In genomic region chr1:106735586-106735985, GRCm38 (mm10) we compare ENCODE assay signal across 8 mouse cellular contexts. TPM values are rescaled to one million over a fixed set of nuclear protein-coding genes. Genes with fewer than 3 reads are reported as not detected.
DNase-seq lines count a peak whose midpoint lies in the region; ATAC-seq lines count a peak whose summit lies in the region.
"Had no signal": no experiment of that assay in that cellular context is flagged by ENCODE, and none has a peak within 500 bp of the region (broad histone marks: within the 10 kb centered on the region; RNA-seq: fewer than 3 reads in every experiment).

No protein-coding gene starts in this region.

- no peaks in the 10 kb centered on the region for H3K4me1 ChIP-seq in limb, embryonic 11.5 days (ENCODE audit: control insufficient read depth, insufficient read depth, low read length)
- H3K4me1 ChIP-seq: liver, embryonic 15.5 days had no signal

- no peak overlapping the region for H3K4me2 ChIP-seq in limb, embryonic 11.5 days (ENCODE audit: low read depth, severe bottlenecking)
- H3K4me2 ChIP-seq: liver, embryonic 15.5 days had no signal

- no peak overlapping the region for H3K27ac ChIP-seq in limb, embryonic 11.5 days (replicated peaks; ENCODE audit: low read depth, low read length)
- H3K27ac ChIP-seq: liver, embryonic 15.5 days had no signal

- H3K9me3 ChIP-seq in limb, embryonic 11.5 days (ENCODE audit: control insufficient read depth, low read length) = no peaks in the 10 kb centered on the region
- H3K9me3 ChIP-seq: liver, embryonic 15.5 days had no signal

- no peak overlapping the region for H3K9ac ChIP-seq in limb, embryonic 11.5 days (ENCODE audit: low read length)
- H3K9ac ChIP-seq: liver, embryonic 15.5 days had no signal

- 71% methylated on average over 2 of the region's 2 CpGs for WGBS in limb, embryonic 11.5 days

- ATAC-seq in limb, embryonic 11.5 days (ENCODE audit: insufficient number of reproducible peaks, low FRiP score, low TSS enrichment, low read depth) = no peak

- no peaks in the 10 kb centered on the region for H3K36me3 ChIP-seq in limb, embryonic 11.5 days (ENCODE audit: control insufficient read depth, insufficient read depth, low read length)

- H3K27me3 ChIP-seq in limb, embryonic 11.5 days (ENCODE audit: control insufficient read depth, insufficient read depth, low read length) = no peaks in the 10 kb centered on the region
- H3K27me3 ChIP-seq: liver, embryonic 15.5 days had no signal

- H3K4me3 ChIP-seq in limb, embryonic 11.5 days (ENCODE audit: low read depth, low read length) = no peak overlapping the region
- H3K4me3 ChIP-seq: liver, embryonic 15.5 days had no signal

- DNase-seq in layer of hippocampus, adult 11-12 months (ENCODE audit: low spot score) = peak; percentile 32
- no peak for DNase-seq in layer of hippocampus, postnatal 14 days (ENCODE audit: low spot score in 2 of 2)
- DNase-seq in CD8-positive naive resting alpha-beta T cell, adult 2 months (ENCODE audit: low read depth in 2 of 2, low spot score in 2 of 2) = peak; percentile 29 to 58
- DNase-seq in Muller cell, postnatal 12 days (ENCODE audit: inconsistent ontology term) = peak; percentile 35
- DNase-seq in embryo, embryonic 10 days (ENCODE audit: low spot score) = peak; percentile 64
- peak; percentile 65 for DNase-seq in limb, embryonic 11.5 days (ENCODE audit: low spot score)
- DNase-seq in right cerebral cortex, postnatal 25 days = peak; percentile 28

RNA-seq across cellular contexts. Expression of gene Bcl2, which starts 21.5 kb away (rescaled TPM):
- total RNA-seq in layer of hippocampus, postnatal 14 days (2021) = 10 to 100 TPM in 1 of 2 experiments, 1 to 10 TPM in 1; 9.9 to 11.0 TPM
- 10.1 and 10.2 TPM in 2 replicates for polyA plus RNA-seq in limb, embryonic 11.5 days (2014; fragmentation: Nextera tagmentation; extraction: Ambion mirVana)

RNA-seq across cellular contexts. Expression of gene Kdsr, which starts 23.9 kb away (rescaled TPM):
- 10 to 100 TPM; 24.7 to 25.8 TPM for total RNA-seq in layer of hippocampus, postnatal 14 days (2021)
- polyA plus RNA-seq in limb, embryonic 11.5 days (2014; fragmentation: Nextera tagmentation; extraction: Ambion mirVana) = 10.4 and 11.2 TPM in 2 replicates

Comparison
In these comparisons a context has a peak if more than half of its experiments do, and no peak if none do; other contexts are left out.
1. DNase-seq: peak in layer of hippocampus, adult 11-12 months (single experiment), CD8-positive naive resting alpha-beta T cell, adult 2 months (2 of 2), Muller cell, postnatal 12 days (single experiment), embryo, embryonic 10 days (single experiment), limb, embryonic 11.5 days (single experiment) and right cerebral cortex, postnatal 25 days (single experiment); none in layer of hippocampus, postnatal 14 days (0 of 2).